8 mouse cellular contexts compared by ENCODE assay signal in the genomic region with DNA sequence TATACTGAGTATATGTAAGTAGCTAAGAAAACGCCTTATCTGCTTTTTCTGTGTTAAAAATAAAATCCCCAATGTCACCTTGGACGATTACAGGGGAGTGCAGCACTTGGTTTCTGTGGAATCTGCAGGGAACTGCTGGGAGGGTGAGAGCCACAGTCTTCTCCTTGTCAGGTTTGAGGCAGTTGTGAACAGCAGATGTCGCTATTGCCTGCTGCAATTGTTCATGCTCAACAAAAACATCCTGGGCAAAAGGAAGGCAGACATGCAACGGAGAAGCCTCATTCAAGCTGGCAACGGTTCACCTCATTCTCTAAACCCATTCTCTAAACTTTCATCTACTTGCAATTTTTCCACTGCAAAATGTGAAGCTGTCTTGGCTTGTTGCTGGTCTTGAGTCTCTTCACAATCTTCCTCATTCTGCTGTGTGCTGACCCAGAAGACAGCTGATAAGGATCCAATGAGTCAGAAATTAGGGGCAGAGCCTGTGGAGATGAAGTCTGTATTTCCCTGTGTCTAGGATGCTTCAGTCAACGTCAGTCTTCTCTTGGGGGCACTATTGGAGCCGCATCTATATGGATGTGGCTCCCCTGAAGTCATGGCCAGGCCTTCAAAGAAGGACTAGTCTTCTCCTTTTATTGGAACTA.
A peak's percentile ranks its signal among the peaks of the same experiment; 100 is the strongest.
DNase-seq lines count a peak whose midpoint lies in the region; ATAC-seq lines count a peak whose summit lies in the region.

No protein-coding gene starts in this region.

- 11% methylated on average over 7 of the region's 7 CpGs for WGBS in forebrain, embryonic 14.5 days
- 10% methylated on average over 7 of the region's 7 CpGs for WGBS in lung, embryonic 16.5 days

- peak; percentile 76 for DNase-seq in ES-CJ7 (ENCODE audit: low read depth, low spot score)
- DNase-seq in brain, embryonic 18.5 days (ENCODE audit: low read depth, low spot score): peak; percentile 66
- peak; percentile 89 for DNase-seq in forebrain, embryonic 14.5 days (ENCODE audit: low spot score)
- DNase-seq in layer of hippocampus, adult 11-12 months (ENCODE audit: low spot score): peak; percentile 90
- peak; percentile 56 for DNase-seq in ovary, postnatal 36 days (ENCODE audit: low spot score)
- peak; percentile 22 to 72 for DNase-seq in thymus, postnatal 10 days (ENCODE audit: low spot score in 2 of 2)

- H3K9me3 ChIP-seq in forebrain, embryonic 14.5 days (replicated peaks; ENCODE audit: control insufficient read depth, low read length): no peaks in the 10 kb centered on the region
- H3K9me3 ChIP-seq in lung, embryonic 16.5 days (ENCODE audit: control insufficient read depth, low read length): no peaks in the 10 kb centered on the region

- H3K4me2 ChIP-seq in forebrain, embryonic 14.5 days (ENCODE audit: low read length): no peak overlapping the region
- H3K4me2 ChIP-seq in lung, embryonic 16.5 days (ENCODE audit: low read depth, low read length): no peak overlapping the region

- H3K27me3 ChIP-seq in forebrain, embryonic 14.5 days (replicated peaks; ENCODE audit: control insufficient read depth, insufficient read depth, low read length): no peaks in the 10 kb centered on the region
- H3K27me3 ChIP-seq in lung, embryonic 16.5 days (ENCODE audit: control insufficient read depth, insufficient read depth, low read depth, low read length): no peaks in the 10 kb centered on the region

- H3K4me1 ChIP-seq in forebrain, embryonic 14.5 days (ENCODE audit: control insufficient read depth, insufficient read depth, low read length): no peaks in the 10 kb centered on the region
- 0 out of 2 replicates have a peak, but pooled peaks cover 3% of the 10 kb centered on the region for H3K4me1 ChIP-seq in lung, embryonic 16.5 days (replicated peaks; ENCODE audit: control insufficient read depth, insufficient read depth, low read length)

- H3K4me3 ChIP-seq in forebrain, embryonic 14.5 days (ENCODE audit: low read depth, low read length): no peak overlapping the region
- H3K4me3 ChIP-seq in lung, embryonic 16.5 days (ENCODE audit: low read length): no peak overlapping the region

- peak; percentile 70 for ATAC-seq in forebrain, embryonic 14.5 days
- peak; percentile 67 to 74; a peak in 3 of 4 replicates for ATAC-seq in hematopoietic stem cell, adult 5-6 weeks (replicated peaks in 1 of 2; ENCODE audit: insufficient read depth in 1 of 2, low FRiP score in 2 of 2, low TSS enrichment in 1 of 2, low read depth in 1 of 2, poor library complexity in 2 of 2, severe bottlenecking in 2 of 2)
- ATAC-seq in lung, embryonic 16.5 days (ENCODE audit: low read depth): peak; percentile 60; the same call in 1 of the 2 replicates

- H3K36me3 ChIP-seq in forebrain, embryonic 14.5 days (ENCODE audit: control insufficient read depth, insufficient read depth, low read length): no peaks in the 10 kb centered on the region
- H3K36me3 ChIP-seq in lung, embryonic 16.5 days (ENCODE audit: control insufficient read depth, insufficient read depth, low read length): no peaks in the 10 kb centered on the region

- H3K27ac ChIP-seq in forebrain, embryonic 14.5 days (ENCODE audit: low read depth, low read length): no peak overlapping the region
- H3K27ac ChIP-seq in lung, embryonic 16.5 days (ENCODE audit: low read length): peak overlapping the region; percentile 6

- no peak overlapping the region for H3K9ac ChIP-seq in forebrain, embryonic 14.5 days (ENCODE audit: low read length)
- no peak overlapping the region for H3K9ac ChIP-seq in lung, embryonic 16.5 days (ENCODE audit: low read length)
